Mouse (Mus musculus) left cerebral cortex, postnatal 10 days (tissue): ENCODE results near the gene Rab11fip4. TPM values are rescaled to one million over a fixed set of nuclear protein-coding genes. Genes with fewer than 3 reads are reported as not detected.
A peak's percentile ranks its signal among the peaks of the same experiment; 100 is the strongest.

Source experiments
- DNase-seq, 2 experiments: peaks; one replicate each; pipeline ENCODE4 v3.0.0; 2021 to 2022; ENCODE audit warnings: low spot score in 2 of 2, mixed read lengths in 1 of 2; ENCODE audit errors: extremely low spot score in 1 of 2
- intact Hi-C: fragments of 180-260 bp; cut with DNase I; formaldehyde crosslinking; loops from one replicate; pipeline ENCODE4 v1.15.1; 2025
- total RNA-seq, 2 experiments: library from RNA; stranded (reverse); gene quantifications; 2 replicates each; pipeline ENCODE4 v1.2.3; 2021

Gene Rab11fip4
- 100 to 1,000 TPM; 173 to 174 TPM for total RNA-seq

DNA sequence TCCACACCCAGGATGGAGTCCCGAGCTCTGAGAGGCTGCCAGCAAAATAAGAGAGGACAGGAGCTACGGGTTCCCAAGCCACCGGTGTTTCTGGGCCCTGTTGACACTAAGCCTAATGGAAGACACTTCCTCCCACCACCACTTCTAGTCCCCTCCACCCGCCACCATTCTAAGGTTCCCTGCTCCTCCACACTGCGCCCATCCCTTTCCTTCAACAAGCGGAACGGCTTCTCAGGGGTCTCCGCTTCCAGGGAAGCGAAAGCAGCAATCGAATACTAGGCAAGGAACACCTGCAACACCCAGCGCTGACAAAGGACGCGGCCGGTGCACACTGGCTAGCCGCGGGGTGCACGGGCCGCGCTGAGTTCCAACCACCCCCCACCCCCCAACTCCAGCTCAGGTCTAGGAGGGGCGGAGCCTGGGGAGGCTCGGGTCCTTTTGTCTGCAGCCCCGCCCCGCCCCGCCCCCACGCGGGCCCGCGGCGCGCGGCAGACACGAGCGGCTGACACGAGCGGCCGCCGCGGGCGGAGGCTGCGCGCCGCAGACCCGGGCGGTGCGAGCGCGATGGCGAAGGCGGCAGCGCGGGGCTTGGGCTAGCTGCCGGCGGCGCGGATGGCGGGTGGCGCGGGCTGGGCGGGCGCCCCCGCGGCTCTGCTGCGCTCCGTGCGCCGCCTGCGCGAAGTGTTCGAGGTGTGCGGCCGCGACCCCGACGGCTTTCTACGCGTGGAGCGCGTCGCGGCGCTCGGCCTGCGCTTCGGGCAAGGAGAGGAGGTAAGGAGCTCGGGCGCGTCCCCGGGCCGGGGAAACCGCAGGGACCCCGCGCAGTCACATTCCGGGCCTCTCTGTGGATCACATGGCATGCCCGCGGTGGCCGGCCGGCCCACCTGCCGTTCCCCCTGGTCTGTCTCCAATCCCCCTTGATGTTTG lies at the start of gene Rab11fip4:
Gene Rab11fip4 (plus strand): TSS at position 549 of the 927 bp plus-strand sequence.
- peak; percentile 37 to 72 for DNase-seq
- intact Hi-C loops, result loop anchor here (5.0 kb wide), 1 partner anchor 331 kb away; no protein-coding TSS in a partner anchor

DNA sequence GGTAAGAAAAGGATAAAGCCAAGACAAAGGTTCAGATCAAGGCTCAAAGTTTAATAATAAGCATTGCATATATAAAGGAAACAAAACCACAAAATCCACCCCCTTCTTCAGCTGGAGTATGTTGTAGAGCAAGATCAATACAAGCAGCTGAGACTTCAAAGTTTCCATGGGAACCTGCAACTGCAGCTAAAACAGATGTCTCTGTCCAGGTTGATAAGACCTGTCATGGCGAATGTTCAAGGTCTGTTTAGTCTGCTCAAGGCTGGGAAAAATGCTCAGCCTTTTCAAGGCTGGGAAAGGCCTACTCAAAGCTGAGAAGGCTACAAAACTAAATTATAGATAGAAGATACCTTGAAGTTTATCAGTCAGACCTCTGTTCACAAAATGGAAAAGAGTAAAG lies 38.4 kb upstream of the Rab11fip4 start:
- DNase-seq, result no peak
- intact Hi-C loops, result no loop called here

DNA sequence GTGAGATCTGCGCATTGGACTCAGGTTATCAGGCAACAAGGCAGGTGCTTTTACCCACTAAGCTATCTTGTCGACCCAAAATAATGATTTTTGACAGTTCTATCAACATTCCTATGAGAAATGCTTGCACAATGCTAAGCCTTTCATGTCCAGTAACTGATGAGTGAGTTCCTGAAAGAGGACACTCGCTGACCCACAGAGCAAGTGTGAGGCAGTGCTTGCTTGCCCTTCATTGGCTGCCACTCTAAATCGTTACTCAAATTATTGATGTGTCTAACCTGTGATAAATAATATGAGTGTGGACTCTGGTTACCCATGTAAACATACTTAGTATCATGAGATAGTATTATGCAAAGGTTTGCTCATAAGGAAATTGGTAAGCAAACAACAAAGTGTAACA lies 30.5 kb upstream of the Rab11fip4 start:
- no peak for DNase-seq
- intact Hi-C loops, result no loop called here

DNA sequence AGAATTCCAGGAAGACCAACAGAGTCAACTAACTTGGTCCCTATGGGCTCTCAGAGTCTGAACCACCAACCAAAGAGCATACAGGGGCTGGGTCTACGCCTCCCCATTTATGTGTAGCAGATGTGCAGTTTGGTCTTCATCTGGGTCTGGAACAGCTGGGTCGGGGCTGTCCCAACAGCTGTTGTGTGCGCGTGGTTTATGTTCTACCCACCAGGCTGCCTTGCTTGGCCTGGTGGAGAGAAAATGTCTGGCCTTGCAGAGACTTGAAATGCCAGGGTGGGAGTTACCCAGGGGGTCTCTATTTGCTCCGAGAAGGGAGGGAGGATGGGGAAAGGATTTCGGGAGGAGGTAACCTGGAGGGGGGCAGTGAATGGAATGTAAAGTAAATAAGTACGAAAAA lies 27.5 kb upstream of the Rab11fip4 start:
- intact Hi-C loops, result no loop called here
- no peak for DNase-seq

DNA sequence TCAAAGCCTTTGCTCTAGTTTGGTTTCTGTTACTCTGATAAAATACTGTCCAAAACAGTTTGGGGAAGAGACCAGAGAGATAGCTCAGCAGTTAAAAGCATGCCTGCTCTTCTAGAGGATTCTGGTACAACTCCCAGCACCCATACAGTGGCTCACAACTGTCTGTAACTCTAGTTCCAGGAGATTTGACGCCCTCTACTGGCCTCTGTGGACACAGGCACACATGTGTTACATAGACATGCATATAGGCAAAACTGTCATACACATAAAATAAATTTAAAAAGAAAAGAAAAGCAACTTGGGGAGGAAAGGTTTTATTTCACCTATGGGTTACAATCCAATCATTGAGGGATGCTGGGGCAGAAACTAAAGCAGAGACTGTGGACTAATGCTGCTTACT lies 24.1 kb upstream of the Rab11fip4 start:
- DNase-seq, result no peak
- intact Hi-C loops, result no loop called here

DNA sequence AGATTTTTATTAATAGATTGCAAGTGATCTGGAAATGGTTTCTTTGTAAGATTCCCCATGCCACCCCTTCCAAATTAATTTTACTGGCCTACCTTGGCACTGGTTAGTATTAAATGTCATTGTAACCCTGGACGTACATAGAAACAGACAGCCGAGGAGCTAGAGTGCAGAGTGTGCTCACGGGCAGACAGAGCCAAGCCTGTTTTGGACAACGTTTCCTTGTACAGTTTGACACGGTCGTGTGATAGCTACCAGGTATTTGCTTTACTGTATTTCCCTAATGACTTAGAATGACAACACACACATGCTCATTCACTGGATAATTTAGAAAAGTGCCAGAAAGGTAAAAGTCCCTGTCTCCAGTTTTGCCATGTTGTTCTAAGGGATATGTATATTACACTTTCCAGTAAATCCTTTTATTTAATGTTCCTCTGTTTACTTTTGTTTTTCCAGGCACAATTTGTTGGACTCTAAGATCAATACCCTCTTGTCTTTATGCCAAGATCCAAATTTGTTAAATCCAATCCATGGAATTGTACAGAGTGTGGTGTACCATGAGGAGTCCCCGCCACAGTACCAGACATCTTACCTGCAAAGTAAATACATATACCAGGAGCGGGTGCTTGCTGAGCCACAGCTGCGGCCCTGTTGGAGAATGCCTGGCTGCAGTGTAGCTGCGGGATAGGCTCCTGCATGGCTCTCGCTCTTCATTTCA lies 22.7 kb upstream of the Rab11fip4 start:
- intact Hi-C loops, result no loop called here
- DNase-seq, result no peak

DNA sequence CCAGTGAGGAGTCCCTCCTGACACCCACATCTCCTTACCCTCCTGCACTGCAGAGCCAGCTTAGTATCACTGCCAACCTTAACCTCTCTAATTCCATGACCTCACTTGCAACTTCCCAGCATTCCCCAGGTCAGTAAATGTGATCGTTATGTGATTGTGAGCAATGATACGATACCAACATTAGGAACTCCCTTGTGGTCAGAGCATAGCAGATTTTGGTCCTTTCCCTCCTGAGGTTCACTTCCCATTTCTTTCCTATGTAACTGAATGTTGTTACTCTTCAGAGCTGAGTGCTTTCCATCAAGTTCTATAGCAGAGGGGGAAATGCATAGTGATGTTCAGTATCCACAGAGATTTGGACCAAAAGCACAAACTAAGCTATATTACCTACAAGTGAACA lies 20.7 kb upstream of the Rab11fip4 start:
- intact Hi-C loops, result no loop called here
- DNase-seq, result no peak

DNA sequence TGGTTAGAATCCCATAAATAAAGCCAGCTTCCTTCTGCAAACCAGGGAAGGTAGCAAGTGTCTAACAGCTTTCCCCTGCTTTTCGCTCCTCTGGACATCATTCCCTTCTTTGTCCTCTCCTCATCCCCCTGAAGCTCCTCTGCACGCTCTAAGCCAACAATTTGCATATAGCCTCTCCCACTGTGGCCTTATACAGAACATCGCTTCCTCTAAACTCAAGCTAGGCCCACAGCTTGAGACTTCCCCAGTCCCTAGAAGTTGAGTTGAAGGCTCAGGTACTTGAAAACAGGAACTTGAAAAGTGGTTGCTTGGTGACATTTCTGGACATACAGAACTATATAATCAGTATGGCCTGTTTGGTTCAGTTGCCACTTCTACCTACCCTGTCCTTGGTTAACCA lies 17.2 kb upstream of the Rab11fip4 start:
- no peak for DNase-seq
- intact Hi-C loops, result no loop called here

DNA sequence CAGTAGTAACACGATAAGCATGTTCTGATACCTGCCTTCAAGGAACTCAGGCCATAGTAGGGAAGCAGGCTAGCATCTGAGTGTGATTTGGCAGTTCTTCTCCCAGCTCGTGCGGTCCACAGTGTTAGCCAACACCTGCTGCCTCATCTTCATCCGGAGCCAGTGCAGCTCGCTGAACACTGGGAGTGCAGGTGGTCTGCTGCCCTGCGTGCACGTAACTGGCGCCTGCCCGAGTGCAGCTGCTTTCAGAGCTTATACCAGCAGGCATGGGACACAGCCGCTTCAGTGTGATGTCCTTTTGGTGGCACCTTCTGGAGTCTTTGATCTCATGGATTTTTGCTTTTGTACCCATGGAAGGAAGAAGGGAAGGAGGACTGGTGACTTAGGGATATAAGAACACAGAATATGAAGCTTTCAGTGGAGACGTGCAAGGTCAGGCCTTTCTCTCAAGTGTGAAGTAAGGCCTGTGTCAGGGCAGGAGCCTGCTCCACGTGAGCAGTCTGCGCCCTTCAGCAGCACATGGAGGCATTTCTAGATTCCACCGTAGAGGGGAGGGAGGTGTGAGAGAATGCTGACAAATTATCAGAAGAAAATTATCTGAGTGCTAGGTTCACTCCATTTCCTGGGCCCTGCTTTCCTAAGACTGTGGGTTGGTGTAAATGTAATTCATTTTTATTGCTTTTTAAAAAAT lies 15.5 kb upstream of the Rab11fip4 start:
- intact Hi-C loops, result no loop called here

DNA sequence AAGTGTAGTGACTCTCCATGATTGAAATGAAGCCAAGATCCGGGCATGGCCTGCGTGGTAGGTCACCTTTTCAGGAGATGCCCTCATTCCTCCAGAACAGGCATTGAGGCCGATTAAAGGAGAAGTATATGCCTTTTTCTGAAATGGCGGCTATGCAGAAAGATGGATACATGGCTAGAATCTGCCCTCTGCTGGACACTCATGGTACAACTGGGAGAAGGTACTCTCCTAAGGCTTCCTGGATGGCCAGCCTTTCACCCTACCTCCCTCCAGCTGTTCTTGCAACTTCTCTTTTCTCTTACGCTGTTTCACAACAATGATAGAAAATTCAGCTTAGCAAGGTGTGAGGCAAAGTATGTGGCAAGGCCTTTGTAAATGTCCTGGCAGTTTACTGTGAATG lies 13.3 kb upstream of the Rab11fip4 start:
- DNase-seq, result peak; percentile 78 to 82
- intact Hi-C loops, result no loop called here

More for the DNA sequence above, 15.5 kb upstream of the Rab11fip4 start:
- DNase-seq, result no peak

DNA sequence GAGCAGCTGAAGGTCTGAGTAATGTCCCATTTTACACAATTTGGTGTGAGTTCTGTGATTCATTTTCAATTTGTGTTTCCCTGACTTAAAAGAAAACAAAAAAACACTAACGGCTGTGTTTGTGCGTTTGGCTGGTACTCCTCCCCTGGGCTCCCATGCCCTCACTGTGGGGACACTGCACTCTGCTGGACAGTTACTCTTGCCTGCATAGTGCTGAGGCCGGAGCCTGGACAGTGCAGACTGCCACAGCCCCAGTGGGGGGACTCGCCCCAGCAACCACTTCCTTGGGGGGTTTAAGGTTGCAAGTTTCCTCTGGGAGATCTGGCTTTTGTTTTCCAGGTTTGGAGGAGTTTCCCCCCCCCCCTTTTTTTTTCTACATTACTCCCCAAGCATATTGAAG lies 10.4 kb upstream of the Rab11fip4 start:
- DNase-seq, result no peak
- intact Hi-C loops, result no loop called here

DNA sequence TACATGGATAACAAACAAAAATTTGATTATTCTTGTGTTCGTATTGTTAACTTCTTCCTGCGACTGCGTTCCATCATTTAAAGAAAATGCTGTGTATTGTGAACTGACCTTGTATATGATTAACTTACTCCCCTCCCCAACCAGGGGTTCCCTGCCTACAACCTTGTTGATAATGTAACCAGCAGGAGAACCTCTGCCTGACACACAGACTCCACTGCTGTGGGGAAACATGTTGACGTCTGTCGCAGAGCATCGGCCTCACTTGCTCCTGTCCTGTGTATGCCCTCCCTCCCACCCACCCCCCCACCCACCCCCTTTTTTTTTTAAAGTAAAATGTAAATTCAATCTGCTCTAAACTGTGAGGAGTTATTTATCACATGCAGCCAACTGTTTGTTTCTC lies 9.8 kb upstream of the Rab11fip4 start:
- no peak for DNase-seq
- intact Hi-C loops, result no loop called here

DNA sequence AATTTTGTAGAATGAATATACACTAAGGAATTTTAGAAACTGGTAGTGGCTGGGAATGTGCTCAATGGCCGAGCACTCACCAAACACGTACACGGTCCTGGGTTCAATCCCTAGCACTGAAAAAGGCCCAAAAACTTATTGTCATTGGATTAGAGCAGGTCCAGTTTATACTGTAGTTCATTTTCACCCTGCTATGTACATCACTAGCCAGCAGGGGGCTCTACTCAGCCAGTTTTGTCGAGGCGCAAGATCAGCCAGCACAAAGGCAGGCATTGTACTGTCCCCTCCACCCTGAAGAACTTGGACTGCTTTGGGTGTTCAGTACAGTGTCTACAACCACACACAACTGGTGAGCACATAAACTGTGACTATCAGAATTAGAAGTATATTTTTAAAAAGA lies 6.8 kb upstream of the Rab11fip4 start:
- peak; percentile 69 to 71 for DNase-seq
- intact Hi-C loops, result loop anchor here (2.0 kb wide), 1 partner anchor 103 kb away; no protein-coding TSS in a partner anchor

DNA sequence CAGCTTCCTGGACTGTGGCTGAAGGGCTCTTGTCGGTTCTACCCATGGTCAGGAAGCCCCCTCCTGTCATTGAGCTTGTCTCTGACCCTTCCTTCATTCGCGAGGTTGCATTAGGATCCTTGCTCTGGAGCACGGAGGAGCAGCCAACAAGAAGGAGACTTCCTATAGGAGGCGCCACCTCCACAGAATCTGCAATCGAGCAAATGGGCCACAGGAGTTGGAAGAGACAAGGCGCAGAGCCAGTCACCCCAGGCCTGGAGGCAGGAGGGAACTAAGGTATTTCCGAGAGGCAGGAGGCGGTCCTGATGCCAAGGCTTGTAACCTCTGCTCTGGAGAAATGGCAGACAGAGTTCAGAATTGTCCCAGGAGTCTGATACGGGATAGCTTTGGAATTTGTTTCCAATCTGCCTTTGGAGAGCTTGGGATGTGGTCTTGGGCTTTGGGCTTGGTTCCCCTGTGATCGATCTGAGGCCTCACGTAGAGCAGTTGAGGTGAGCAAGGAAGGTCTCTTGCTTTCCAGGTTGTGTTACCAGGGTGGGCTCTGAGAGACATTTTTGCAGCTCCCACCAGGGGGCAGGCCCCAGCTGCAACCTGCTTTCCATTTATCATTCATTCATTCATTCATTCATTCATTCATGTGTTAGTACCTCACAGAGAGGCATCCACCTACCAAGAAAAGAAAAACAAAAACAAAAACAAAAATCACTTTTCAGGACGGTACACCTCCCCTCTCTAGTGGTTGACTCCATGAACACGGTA lies 1.5 kb upstream of the Rab11fip4 start:
- intact Hi-C loops, result loop anchor here (5.0 kb wide), 1 partner anchor 333 kb away; no protein-coding TSS in a partner anchor

DNA sequence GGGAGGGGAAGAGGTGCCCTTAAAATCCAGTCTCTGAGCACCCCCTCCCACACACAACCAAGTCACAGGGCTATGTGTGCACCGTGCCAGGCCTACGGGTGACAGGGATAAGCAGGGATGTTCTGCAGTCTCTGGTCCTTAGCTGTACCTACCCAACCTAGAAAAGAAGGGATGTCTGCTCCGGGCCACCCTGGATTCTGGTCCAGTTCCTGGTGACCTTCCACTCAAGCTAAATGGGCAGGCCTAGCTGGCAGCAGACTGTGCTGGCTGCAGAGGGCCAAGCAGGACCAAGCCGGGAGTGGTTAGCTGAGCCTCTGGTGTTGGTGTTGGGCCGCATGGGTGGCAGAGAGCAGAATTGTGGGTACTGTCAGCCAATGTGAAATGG lies 571 bp downstream of the Rab11fip4 start:
- DNase-seq, result no peak
- intact Hi-C loops, result loop anchor here (5.0 kb wide), 1 partner anchor 331 kb away; no protein-coding TSS in a partner anchor

More for the DNA sequence above, 1.5 kb upstream of the Rab11fip4 start:
- peak in 1 of 2 experiments; percentile 54 for DNase-seq

DNA sequence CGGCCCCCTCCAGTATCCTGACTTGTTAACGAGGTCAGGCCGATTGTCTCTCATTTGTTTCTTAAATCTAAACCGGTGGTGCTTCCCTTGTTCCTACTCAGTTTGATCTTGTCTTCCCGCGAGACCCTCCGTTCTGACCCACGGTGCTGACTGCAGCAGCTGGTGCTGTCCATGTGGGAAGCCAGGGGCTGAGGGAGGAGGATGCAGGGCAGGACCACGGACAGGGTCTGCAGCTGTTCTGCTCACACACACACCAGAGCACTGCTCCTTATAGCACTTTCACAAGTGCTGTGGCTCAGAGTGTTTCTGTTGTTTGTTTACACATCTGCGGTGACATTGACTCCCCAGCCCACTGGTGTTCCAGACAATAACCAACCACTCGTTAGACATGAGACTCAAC lies 2.5 kb downstream of the Rab11fip4 start:
- intact Hi-C loops, result loop anchor here (5.0 kb wide), 1 partner anchor 329 kb away; no protein-coding TSS in a partner anchor
- no peak for DNase-seq

DNA sequence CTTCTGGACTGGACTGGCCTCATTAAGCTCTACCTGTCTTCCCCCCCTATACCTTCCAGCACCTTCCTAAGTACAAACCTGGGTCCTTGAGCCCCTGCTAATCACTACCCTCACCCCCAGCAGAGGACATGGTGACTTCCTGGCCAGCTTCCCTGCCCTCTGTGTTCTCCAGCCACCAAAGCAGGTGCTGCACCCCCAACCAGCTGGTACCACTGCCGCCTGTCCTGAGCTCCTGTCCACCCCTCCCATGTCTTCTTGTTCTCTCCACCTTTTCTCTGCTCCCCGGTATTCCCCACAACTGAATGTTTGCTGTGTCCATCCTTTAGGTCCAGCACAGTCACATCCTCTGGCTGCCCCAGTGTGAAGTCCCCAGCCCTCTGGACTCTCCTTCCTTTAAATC lies 19.4 kb downstream of the Rab11fip4 start:
- intact Hi-C loops, result no loop called here
- no peak for DNase-seq

DNA sequence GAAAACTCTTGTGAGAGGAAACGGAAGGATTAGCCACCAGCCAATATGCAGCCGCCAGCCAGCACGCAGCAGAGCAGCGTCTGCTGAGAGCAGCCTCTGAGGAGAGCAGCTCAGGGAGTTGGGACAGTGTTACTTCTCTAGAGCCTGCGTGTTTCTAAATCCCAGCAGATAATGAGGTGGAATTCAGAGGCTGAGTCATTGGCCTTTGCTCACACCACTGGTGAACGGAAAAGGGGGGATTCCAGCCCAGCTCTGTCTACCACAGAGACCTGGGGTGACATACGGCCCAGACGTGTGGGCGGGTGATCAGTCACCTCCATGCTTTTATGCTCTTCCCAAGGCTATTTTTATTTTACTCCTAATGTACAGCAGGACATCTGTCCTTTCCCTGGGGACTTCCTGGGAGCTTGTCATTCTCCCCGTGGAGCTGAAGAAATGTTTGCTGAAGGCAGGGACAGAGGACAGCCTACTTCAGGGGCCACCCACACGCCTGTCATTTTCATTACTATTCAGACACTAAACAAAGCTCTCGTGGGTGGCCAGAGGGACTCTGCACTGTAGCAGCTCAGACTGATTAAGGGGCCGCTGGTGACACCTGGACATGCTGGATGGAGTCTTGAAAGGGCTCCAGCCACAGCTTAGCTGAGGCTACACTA lies 20.1 kb downstream of the Rab11fip4 start:
- intact Hi-C loops, result no loop called here
- peak in 1 of 2 experiments; percentile 35 for DNase-seq
